Mouse (Mus musculus) heart, adult 2 months (tissue): ENCODE data around the gene Cyp2d22.

ENCODE experiments used
- CTCF ChIP-seq: fragments of 200-600 bp; IDR thresholded peaks from 2 replicates; pipeline ENCODE4 v1.8.1; 2022; ENCODE audit warnings: antibody characterized with exemption, mild to moderate bottlenecking, moderate library complexity
- POLR2A ChIP-seq: fragments of 200-500 bp; IDR thresholded peaks from 2 replicates; pipeline ENCODE4 v1.6.1; 2011; ENCODE audit warnings: mild to moderate bottlenecking, low read depth, low read length, control low read depth; ENCODE audit not compliant: insufficient read depth

DNA sequence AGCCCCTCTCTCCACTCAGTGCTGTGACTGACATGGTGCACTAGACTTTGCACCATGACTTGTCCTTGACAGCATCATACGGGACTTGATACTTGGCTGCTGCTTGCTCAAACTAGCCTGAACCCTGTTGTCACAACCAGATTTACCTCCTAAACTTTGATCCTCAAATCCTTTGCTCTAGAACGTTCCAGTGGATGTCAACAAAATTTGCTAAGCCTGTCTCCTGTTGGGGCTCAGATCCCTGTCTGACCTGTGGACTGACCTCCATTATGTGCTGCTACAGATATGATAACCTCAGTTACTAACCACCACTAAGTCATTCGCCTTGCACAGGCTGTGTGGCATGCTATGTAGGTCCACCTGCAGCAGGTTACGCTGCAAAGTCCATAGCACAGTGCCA is 42.9 kb upstream of the Cyp2d22 start:
- TF ChIP-seq POLR2A: no peak
- TF ChIP-seq CTCF: no peak
